Mouse (Mus musculus) thymus, postnatal 0 days (tissue): ENCODE measurements around the gene Bach2. TPM values are rescaled to one million over a fixed set of nuclear protein-coding genes. Genes with fewer than 3 reads are reported as not detected.

Experiments used
- DNase-seq: peaks from one replicate; pipeline ENCODE4 v3.0.0-alpha.2; 2015; ENCODE audit warnings: low spot score
- polyA plus RNA-seq: library from polyadenylated mRNA; unstranded; fragments of >200 nt; fragmentation: Nextera tagmentation; extraction: Ambion mirVana; gene quantifications from 2 replicates; pipeline ENCODE4 v1.2.1, GENCODE M21; 2015

Gene Bach2
- polyA plus RNA-seq, 1 experiment from 2014 or later, result 4.8 TPM

DNA sequence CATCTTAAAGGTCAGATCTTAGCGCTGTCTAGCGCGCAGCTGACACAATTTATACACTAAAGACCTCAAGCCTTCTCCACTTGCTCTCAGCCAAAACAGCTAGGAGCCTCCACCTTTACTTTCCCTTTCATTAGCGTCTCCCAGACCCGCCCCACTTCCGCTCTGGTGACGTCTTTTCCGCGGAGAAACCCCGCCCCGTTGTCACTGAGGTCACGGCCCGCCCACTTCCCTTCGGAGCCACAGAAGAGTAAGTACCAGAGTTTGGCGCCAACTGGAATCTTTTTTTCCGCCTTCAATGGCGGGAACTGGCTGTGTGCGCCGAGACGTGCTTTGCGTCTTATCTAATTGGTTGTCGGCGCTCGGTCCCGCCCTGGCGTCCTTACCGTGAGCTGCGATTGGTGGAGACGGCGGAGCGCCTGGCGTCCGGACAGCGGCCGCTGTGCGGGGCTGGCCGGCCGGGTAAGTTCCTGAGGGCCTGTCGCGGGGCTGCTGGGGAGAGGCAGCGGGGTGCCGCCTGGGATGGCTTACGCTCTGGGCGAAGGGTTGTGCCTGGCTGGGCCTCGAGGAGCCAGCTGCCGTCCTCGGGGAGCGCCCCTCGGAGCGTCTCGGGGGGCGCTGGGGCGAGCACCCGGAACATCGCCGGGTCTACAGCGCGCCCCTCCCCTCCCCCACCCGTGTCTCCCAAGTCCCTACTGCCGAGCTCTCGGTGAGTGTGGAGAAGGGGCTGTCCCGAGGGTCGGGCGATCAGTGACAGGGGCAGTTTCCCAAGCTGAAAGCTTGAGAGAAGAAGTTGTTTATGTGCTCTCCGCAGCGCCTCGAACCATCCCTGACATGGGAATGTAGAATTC, 376.7 kb downstream of the Bach2 start, which contains the start of gene Casp8ap2:
Casp8ap2 (plus strand) TSS at position 418 of the 848 bp plus-strand sequence.
- DNase-seq, result peak; percentile 100

DNA sequence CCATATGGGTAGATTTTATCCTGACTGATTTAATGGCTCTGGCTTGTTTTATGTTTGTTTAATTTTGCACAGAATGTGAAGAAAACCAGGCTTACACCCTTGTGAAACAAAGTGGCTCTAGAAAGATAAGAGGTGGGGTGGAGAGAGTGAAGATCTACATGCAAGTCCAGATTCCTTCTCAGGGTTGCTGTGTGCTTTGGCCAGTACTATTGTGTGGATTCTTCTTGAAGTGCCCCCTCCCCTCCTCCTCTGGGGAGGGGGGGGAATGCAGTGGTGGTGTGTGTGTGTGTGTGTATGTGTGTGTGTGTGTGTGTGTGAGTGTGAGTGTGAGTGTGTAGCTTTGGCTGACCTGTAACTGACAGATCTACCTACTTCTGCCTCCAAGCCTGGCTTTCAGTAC, 383.0 kb downstream of the Bach2 start:
- no peak for DNase-seq
